Comparison of ENCODE assay signal across 7 mouse cellular contexts in genomic region chr12:73964291-73965281, GRCm38 (mm10). TPM values are rescaled to one million over a fixed set of nuclear protein-coding genes. Genes with fewer than 3 reads are reported as not detected.
A peak's percentile ranks its signal among the peaks of the same experiment; 100 is the strongest.
DNase-seq lines count a peak whose midpoint lies in the region; ATAC-seq lines count a peak whose summit lies in the region.

Gene Snapc1 (plus strand): TSS chr12:73964481.

- no peaks in the 10 kb centered on the region for H3K4me1 ChIP-seq in embryonic facial prominence, embryonic 11.5 days (ENCODE audit: control insufficient read depth, insufficient read depth, low read length)
- H3K4me1 ChIP-seq in limb, embryonic 10.5 days = peaks cover 7% of the 10 kb centered on the region
- H3K4me1 ChIP-seq in midbrain, embryonic 13.5 days (replicated peaks) = peaks cover 13% of the 10 kb centered on the region

- DNase-seq in adrenal gland, postnatal 14 days = peak; percentile 97
- DNase-seq in embryonic facial prominence, embryonic 11.5 days (ENCODE audit: low spot score) = peak; percentile 99
- peak; percentile 97 for DNase-seq in kidney, adult 11 months
- DNase-seq in limb, embryonic 10.5 days (ENCODE audit: low spot score) = peak; percentile 99
- DNase-seq in spleen, adult 12 weeks (ENCODE audit: low spot score) = peak; percentile 94

- H3K9me3 ChIP-seq in embryonic facial prominence, embryonic 11.5 days (replicated peaks; ENCODE audit: control insufficient read depth, low read length) = no peaks in the 10 kb centered on the region
- H3K9me3 ChIP-seq in limb, embryonic 10.5 days (replicated peaks) = no peaks in the 10 kb centered on the region
- no peaks in the 10 kb centered on the region for H3K9me3 ChIP-seq in midbrain, embryonic 13.5 days

- H3K9ac ChIP-seq in embryonic facial prominence, embryonic 11.5 days (replicated peaks; ENCODE audit: low read length) = peak within 1 kb of the TSS; percentile 80
- H3K9ac ChIP-seq in midbrain, embryonic 13.5 days (replicated peaks) = peak within 1 kb of the TSS; percentile 79

- ATAC-seq in embryonic facial prominence, embryonic 11.5 days (replicated peaks; ENCODE audit: insufficient number of reproducible peaks, low FRiP score, low TSS enrichment, low read depth) = peak; percentile 97
- peak; percentile 99 for ATAC-seq in granulocyte monocyte progenitor cell, adult 5-6 weeks (replicated peaks; ENCODE audit: poor library complexity, severe bottlenecking)
- peak; percentile 100 for ATAC-seq in midbrain, embryonic 13.5 days

- H3K27me3 ChIP-seq in embryonic facial prominence, embryonic 11.5 days (ENCODE audit: control insufficient read depth, insufficient read depth, low read length) = no peaks in the 10 kb centered on the region
- H3K27me3 ChIP-seq in limb, embryonic 10.5 days (ENCODE audit: low read depth, poor library complexity, severe bottlenecking) = no peaks in the 10 kb centered on the region
- H3K27me3 ChIP-seq in midbrain, embryonic 13.5 days = 0 out of 2 replicates have a peak, but pooled peaks cover 6% of the 10 kb centered on the region

- peak within 1 kb of the TSS; percentile 89 for H3K4me3 ChIP-seq in embryonic facial prominence, embryonic 11.5 days (ENCODE audit: low read depth, low read length)
- H3K4me3 ChIP-seq in limb, embryonic 10.5 days = peak within 1 kb of the TSS; percentile 86
- peak within 1 kb of the TSS; percentile 77 for H3K4me3 ChIP-seq in midbrain, embryonic 13.5 days (replicated peaks)

- 2% methylated on average over 58 of the region's 60 CpGs for WGBS in embryonic facial prominence, embryonic 11.5 days
- 2% methylated on average over 60 of the region's 60 CpGs for whole genome bisulfite sequencing in limb, embryonic 10.5 days
- WGBS in midbrain, embryonic 13.5 days = 2% methylated on average over 60 of the region's 60 CpGs

- H3K36me3 ChIP-seq in embryonic facial prominence, embryonic 11.5 days (replicated peaks; ENCODE audit: control insufficient read depth, insufficient read depth, low read depth, low read length) = peaks cover 4% of the 10 kb centered on the region
- peaks cover 26% of the 10 kb centered on the region for H3K36me3 ChIP-seq in limb, embryonic 10.5 days
- peaks cover 18% of the 10 kb centered on the region for H3K36me3 ChIP-seq in midbrain, embryonic 13.5 days

- peak within 1 kb of the TSS; percentile 31; the same call in 1 of the 2 replicates for H3K27ac ChIP-seq in embryonic facial prominence, embryonic 11.5 days (replicated peaks; ENCODE audit: low read depth, low read length)
- H3K27ac ChIP-seq in limb, embryonic 10.5 days = peak within 1 kb of the TSS; percentile 88
- H3K27ac ChIP-seq in midbrain, embryonic 13.5 days = peak within 1 kb of the TSS; percentile 80

- peak within 1 kb of the TSS; percentile 65 for H3K4me2 ChIP-seq in embryonic facial prominence, embryonic 11.5 days (ENCODE audit: low read depth, low read length)
- peak within 1 kb of the TSS; percentile 70 for H3K4me2 ChIP-seq in midbrain, embryonic 13.5 days (replicated peaks)

RNA-seq across cellular contexts. Expression of gene Snapc1, which starts in this region (rescaled TPM):
- total RNA-seq in adrenal gland, postnatal 14 days (2021) = 16.3 and 16.8 TPM in 2 replicates
- 20.5 and 23.8 TPM in 2 replicates for polyA plus RNA-seq in embryonic facial prominence, embryonic 11.5 days (2014; fragmentation: Nextera tagmentation; extraction: Ambion mirVana)
- total RNA-seq in granulocyte monocyte progenitor cell, adult 5-6 weeks (2014; fragmentation: Nextera tagmentation) = 8.5 and 9.8 TPM in 2 replicates
- total RNA-seq in granulocyte monocyte progenitor cell, adult 5-6 weeks (2017) = 6.2 and 16.9 TPM in 2 replicates
- polyA plus RNA-seq in limb, embryonic 10.5 days (2016; fragmentation: Nextera tagmentation; extraction: Ambion mirVana) = 18.9 and 23.5 TPM in 2 replicates
- polyA plus RNA-seq in midbrain, embryonic 13.5 days (2015; fragmentation: Nextera tagmentation; extraction: Ambion mirVana) = 35.4 and 36.7 TPM in 2 replicates

Comparison
In these comparisons a context has a peak if more than half of its experiments do, and no peak if none do; other contexts are left out.
1. Peak in every context shown above with its lines: DNase-seq, ATAC-seq, H3K4me3 ChIP-seq and H3K27ac ChIP-seq.
2. H3K27ac ChIP-seq: peak in every context shown above with its lines; median percentile 88 in limb, embryonic 10.5 days; 80 in midbrain, embryonic 13.5 days; 31 in embryonic facial prominence, embryonic 11.5 days.